Mouse (Mus musculus): ENCODE measurements around the gene Stat2.

Stat2 gene

DNA sequence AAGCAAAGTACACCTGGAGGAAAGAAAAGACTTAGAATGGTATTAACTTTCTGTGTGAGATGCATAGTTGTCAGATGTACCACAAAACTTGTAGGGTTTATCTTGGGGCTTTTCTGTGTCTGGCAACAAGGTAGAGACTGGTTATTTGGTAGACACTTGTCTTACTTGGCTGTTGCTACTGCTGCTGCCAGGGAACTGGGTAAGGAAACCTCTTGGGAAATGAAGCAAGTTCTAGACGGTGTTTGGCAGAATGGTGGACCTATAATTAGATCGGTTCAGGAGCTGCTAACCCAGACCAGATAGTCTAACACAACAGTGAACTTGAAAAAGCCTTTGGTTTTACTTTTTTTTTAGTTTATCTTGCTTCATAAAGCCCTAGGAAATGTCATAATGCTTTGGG is 68.6 kb downstream of the Stat2 start:
- no peak for DNase-seq (ENCODE audit: low spot score in 2 of 2)

GRCm38 (mm10) chr10:128340257-128340656 is 69.9 kb downstream of the Stat2 start:
- DNase-seq (ENCODE audit: low spot score in 2 of 2): no peak

Measured in urinary bladder, postnatal 36 days (tissue).